Mouse (Mus musculus): ENCODE measurements around the gene Adgrg1. TPM values are rescaled to one million over a fixed set of nuclear protein-coding genes. Genes with fewer than 3 reads are reported as not detected.

Gene Adgrg1
- polyA plus RNA-seq, 1 experiment from 2014 or later, result 26.5 TPM

DNA sequence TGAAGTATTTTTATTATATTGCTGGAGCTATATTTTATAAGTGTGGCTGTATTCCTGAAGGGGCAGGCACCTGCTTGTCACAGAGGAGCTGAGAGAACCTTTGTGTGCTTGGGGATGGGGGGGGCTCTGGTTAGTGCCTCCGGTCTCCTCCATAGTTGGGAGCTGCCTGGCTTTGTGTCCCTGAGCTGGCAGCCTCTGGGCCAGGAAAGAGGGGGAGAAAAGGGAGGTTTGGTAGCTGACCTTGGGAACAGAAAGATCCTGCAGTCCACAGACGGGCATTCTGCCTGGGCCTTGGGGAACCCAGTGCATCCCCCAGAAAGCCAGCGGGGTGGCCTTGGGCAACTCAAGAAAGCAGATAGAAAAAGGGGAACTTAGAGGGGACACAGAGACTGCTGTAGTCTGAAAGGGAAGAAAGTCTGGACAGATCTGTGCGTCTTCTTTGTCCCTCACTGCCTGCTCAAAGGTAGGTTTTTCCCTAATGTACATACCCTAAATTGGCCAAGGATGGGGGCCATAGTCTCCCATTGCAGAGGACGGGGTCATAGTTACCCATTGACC is 20.9 kb downstream of the Adgrg1 start:
- H3K4me1 ChIP-seq (replicated peaks; ENCODE audit: control insufficient read depth, insufficient read depth, low read length), result peaks cover 15% of the 10 kb centered on the region; the same call in 1 of the 2 replicates
- H3K9ac ChIP-seq (ENCODE audit: low read length), result no peak overlapping the region
- no peaks in the 10 kb centered on the region for H3K36me3 ChIP-seq (ENCODE audit: control insufficient read depth, insufficient read depth, low read length)
- ATAC-seq (replicated peaks; ENCODE audit: low FRiP score, low TSS enrichment, low read depth), result no peak
- H3K9me3 ChIP-seq (ENCODE audit: control insufficient read depth, low read length), result no peaks in the 10 kb centered on the region
- no peaks in the 10 kb centered on the region for H3K27me3 ChIP-seq (replicated peaks; ENCODE audit: control insufficient read depth, insufficient read depth, low read length)
- H3K4me2 ChIP-seq (ENCODE audit: low read length), result no peak overlapping the region
- 75% methylated on average over 5 of the region's 5 CpGs for WGBS
- DNase-seq (ENCODE audit: low spot score), result no peak
- H3K4me3 ChIP-seq (ENCODE audit: low read depth, low read length), result no peak overlapping the region
- no peak overlapping the region for H3K27ac ChIP-seq (ENCODE audit: low read depth)

- DNase-seq (ENCODE audit: low spot score), result no peak
- Histone ChIP-seq H3K4me3 (ENCODE audit: low read depth, low read length) (no peak overlapping the region), H3K4me1 (replicated peaks; ENCODE audit: control insufficient read depth, insufficient read depth, low read length) (peaks cover 19% of the 10 kb centered on the region), H3K9ac (ENCODE audit: low read length) (no peak overlapping the region), H3K4me2 (ENCODE audit: low read length) (no peak overlapping the region), H3K27ac (ENCODE audit: low read depth) (no peak overlapping the region), H3K27me3 (replicated peaks; ENCODE audit: control insufficient read depth, insufficient read depth, low read length) (no peaks in the 10 kb centered on the region), H3K36me3 (ENCODE audit: control insufficient read depth, insufficient read depth, low read length) (no peaks in the 10 kb centered on the region), H3K9me3 (ENCODE audit: control insufficient read depth, low read length) (no peaks in the 10 kb centered on the region)
- no peak for ATAC-seq (replicated peaks; ENCODE audit: low FRiP score, low TSS enrichment, low read depth)
- 82% methylated on average over 12 of the region's 12 CpGs for WGBS
Observed at GRCm38 (mm10) chr8:94996037-94996436, 21.5 kb downstream of the Adgrg1 start.

DNA sequence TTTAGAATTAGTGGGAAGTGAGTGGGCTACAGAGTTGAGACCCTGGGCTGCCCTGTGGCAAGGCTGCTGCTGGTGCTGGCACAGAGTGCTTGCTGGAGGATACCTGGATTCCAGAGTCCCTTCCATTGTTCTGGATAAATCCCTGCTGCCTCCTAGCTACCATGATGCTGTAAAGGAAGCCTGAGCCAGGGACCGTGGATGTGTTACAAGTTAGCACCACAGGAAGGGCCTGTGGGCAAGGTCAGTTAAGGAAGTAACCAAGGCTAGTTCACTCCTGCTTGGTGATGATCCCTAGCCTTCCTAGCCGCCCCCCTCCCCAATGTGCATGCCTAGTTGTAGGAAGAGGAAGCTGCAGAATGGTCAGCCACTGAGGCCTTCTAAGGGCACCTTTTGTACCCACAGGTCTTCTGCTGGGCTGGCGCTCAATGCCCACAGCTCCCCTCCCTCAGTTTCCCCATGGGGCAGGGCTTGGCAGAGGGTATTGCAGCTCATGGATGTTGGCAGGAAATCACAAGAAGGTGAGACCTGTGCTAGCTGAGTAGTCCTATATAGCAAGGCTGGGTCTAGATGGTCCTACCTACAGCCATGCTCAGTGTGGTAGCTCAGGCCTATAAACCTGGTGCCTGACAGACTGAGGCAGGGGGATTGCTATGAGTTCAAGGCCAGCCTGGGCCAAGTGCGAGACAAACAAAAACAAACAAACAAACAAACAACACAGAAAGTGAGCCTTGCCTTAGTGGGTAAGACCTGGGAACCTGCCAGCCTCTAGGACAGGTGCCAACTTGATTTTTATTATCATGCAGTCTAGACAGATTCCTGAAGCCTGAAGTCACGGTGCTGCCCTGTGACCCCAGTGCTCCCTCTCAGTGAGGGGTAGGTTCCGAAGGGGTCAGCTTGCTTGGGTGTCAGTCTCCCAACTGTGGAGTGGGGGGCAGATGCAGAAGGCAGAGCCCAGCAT is 22.6 kb downstream of the Adgrg1 start:
- no peak overlapping the region for H3K27ac ChIP-seq (ENCODE audit: low read depth)
- peaks cover 24% of the 10 kb centered on the region for H3K4me1 ChIP-seq (replicated peaks; ENCODE audit: control insufficient read depth, insufficient read depth, low read length)
- H3K36me3 ChIP-seq (ENCODE audit: control insufficient read depth, insufficient read depth, low read length), result no peaks in the 10 kb centered on the region
- 65% methylated on average over 6 of the region's 6 CpGs for WGBS
- H3K9me3 ChIP-seq (ENCODE audit: control insufficient read depth, low read length), result no peaks in the 10 kb centered on the region
- no peaks in the 10 kb centered on the region for H3K27me3 ChIP-seq (replicated peaks; ENCODE audit: control insufficient read depth, insufficient read depth, low read length)
- H3K4me2 ChIP-seq (ENCODE audit: low read length), result no peak overlapping the region
- DNase-seq (ENCODE audit: low spot score) (no peak), ATAC-seq (replicated peaks; ENCODE audit: low FRiP score, low TSS enrichment, low read depth) (no peak)
- H3K9ac ChIP-seq (ENCODE audit: low read length), result no peak overlapping the region
- no peak overlapping the region for H3K4me3 ChIP-seq (ENCODE audit: low read depth, low read length)

DNA sequence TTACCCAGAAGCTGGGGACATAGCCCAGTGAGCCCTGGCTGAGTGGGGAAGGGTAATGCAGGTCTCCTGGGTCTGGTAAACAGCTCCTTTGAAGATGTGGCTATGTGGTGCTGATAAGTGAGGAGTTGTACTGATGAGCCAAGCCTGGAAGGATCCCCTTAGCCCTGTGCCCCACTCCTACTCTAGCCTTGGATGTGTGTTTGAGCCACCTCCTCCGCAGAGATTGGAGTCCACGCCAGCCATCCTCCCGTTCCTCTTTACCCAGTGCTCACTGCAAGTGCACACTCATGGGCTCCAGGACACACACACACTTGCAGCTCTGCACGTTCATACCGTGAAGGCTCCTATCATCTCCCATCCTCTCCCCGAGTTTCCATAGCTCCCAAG is 23.3 kb downstream of the Adgrg1 start:
- H3K36me3 ChIP-seq (ENCODE audit: control insufficient read depth, insufficient read depth, low read length), result no peaks in the 10 kb centered on the region
- no peaks in the 10 kb centered on the region for H3K27me3 ChIP-seq (replicated peaks; ENCODE audit: control insufficient read depth, insufficient read depth, low read length)
- WGBS, result 75% methylated on average over 6 of the region's 6 CpGs
- no peak overlapping the region for H3K27ac ChIP-seq (ENCODE audit: low read depth)
- DNase-seq (ENCODE audit: low spot score) (no peak), ATAC-seq (replicated peaks; ENCODE audit: low FRiP score, low TSS enrichment, low read depth) (no peak)
- H3K4me1 ChIP-seq (replicated peaks; ENCODE audit: control insufficient read depth, insufficient read depth, low read length), result peaks cover 24% of the 10 kb centered on the region
- H3K9ac ChIP-seq (ENCODE audit: low read length), result no peak overlapping the region
- H3K4me2 ChIP-seq (ENCODE audit: low read length), result no peak overlapping the region
- no peaks in the 10 kb centered on the region for H3K9me3 ChIP-seq (ENCODE audit: control insufficient read depth, low read length)
- H3K4me3 ChIP-seq (ENCODE audit: low read depth, low read length), result no peak overlapping the region

DNA sequence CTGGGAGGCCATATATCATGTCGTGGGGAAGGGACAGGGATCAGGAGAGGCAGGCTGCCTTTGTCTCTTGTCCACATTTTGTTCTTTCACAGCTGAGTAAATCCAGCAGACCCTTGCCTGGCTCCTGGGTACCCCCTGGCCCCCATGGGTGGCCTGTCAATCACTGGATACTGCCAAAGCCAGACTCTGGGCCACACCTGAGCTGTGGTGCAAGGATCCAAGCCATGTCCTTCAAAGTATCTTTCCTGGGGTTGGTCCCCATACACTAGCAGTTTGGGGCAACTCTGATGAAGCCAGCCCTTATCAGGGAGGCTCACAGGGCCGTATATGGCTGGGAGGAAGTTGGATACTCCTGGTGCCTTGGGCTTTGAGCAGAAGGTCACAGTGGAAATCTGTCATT is 23.9 kb downstream of the Adgrg1 start:
- no peak overlapping the region for H3K4me3 ChIP-seq (ENCODE audit: low read depth, low read length)
- H3K9me3 ChIP-seq (ENCODE audit: control insufficient read depth, low read length), result no peaks in the 10 kb centered on the region
- no peak overlapping the region for H3K27ac ChIP-seq (ENCODE audit: low read depth)
- H3K9ac ChIP-seq (ENCODE audit: low read length), result no peak overlapping the region
- DNase-seq (ENCODE audit: low spot score) (no peak), ATAC-seq (replicated peaks; ENCODE audit: low FRiP score, low TSS enrichment, low read depth) (no peak)
- H3K36me3 ChIP-seq (ENCODE audit: control insufficient read depth, insufficient read depth, low read length), result no peaks in the 10 kb centered on the region
- WGBS, result 35% methylated on average over 2 of the region's 2 CpGs
- H3K4me2 ChIP-seq (ENCODE audit: low read length), result no peak overlapping the region
- no peaks in the 10 kb centered on the region for H3K27me3 ChIP-seq (replicated peaks; ENCODE audit: control insufficient read depth, insufficient read depth, low read length)
- H3K4me1 ChIP-seq (replicated peaks; ENCODE audit: control insufficient read depth, insufficient read depth, low read length), result peaks cover 24% of the 10 kb centered on the region

- no peak for ATAC-seq (replicated peaks; ENCODE audit: low FRiP score, low TSS enrichment, low read depth)
- Histone ChIP-seq H3K4me3 (ENCODE audit: low read depth, low read length) (no peak overlapping the region), H3K9me3 (ENCODE audit: control insufficient read depth, low read length) (no peaks in the 10 kb centered on the region), H3K27me3 (replicated peaks; ENCODE audit: control insufficient read depth, insufficient read depth, low read length) (no peaks in the 10 kb centered on the region), H3K27ac (ENCODE audit: low read depth) (peak overlapping the region; percentile 22; the same call in 1 of the 2 replicates), H3K9ac (ENCODE audit: low read length) (no peak overlapping the region), H3K4me1 (replicated peaks; ENCODE audit: control insufficient read depth, insufficient read depth, low read length) (peaks cover 22% of the 10 kb centered on the region), H3K4me2 (ENCODE audit: low read length) (no peak overlapping the region), H3K36me3 (ENCODE audit: control insufficient read depth, insufficient read depth, low read length) (no peaks in the 10 kb centered on the region)
- no peak for DNase-seq (ENCODE audit: low spot score)
- 57% methylated on average over 6 of the region's 6 CpGs for whole genome bisulfite sequencing
Observed at GRCm38 (mm10) chr8:94999004-94999403, 24.5 kb downstream of the Adgrg1 start.

GRCm38 (mm10) chr8:94999956-95000355 is 25.4 kb downstream of the Adgrg1 start:
- WGBS, result 54% methylated on average over 6 of the region's 6 CpGs
- H3K4me2 ChIP-seq (ENCODE audit: low read length), result no peak overlapping the region; the same call in 1 of the 2 replicates
- H3K27ac ChIP-seq (ENCODE audit: low read depth), result peak overlapping the region; percentile 43; the same call in 1 of the 2 replicates

GRCm38 (mm10) chr8:95000684-95001083 is 26.1 kb downstream of the Adgrg1 start:
- ATAC-seq (replicated peaks; ENCODE audit: low FRiP score, low TSS enrichment, low read depth) (0 out of 2 replicates have a peak, but pooled peaks have one; percentile 18), DNase-seq (ENCODE audit: low spot score) (peak; percentile 67)
- no peak overlapping the region for H3K9ac ChIP-seq (ENCODE audit: low read length)
- WGBS, result 22% methylated on average over 5 of the region's 5 CpGs
- peak overlapping the region; percentile 43; the same call in 1 of the 2 replicates for H3K27ac ChIP-seq (ENCODE audit: low read depth)
- H3K4me1 ChIP-seq (replicated peaks; ENCODE audit: control insufficient read depth, insufficient read depth, low read length), result peaks cover 16% of the 10 kb centered on the region
- no peak overlapping the region for H3K4me2 ChIP-seq (ENCODE audit: low read length)
- no peaks in the 10 kb centered on the region for H3K27me3 ChIP-seq (replicated peaks; ENCODE audit: control insufficient read depth, insufficient read depth, low read length)
- H3K36me3 ChIP-seq (ENCODE audit: control insufficient read depth, insufficient read depth, low read length), result no peaks in the 10 kb centered on the region
- H3K4me3 ChIP-seq (ENCODE audit: low read depth, low read length), result no peak overlapping the region
- H3K9me3 ChIP-seq (ENCODE audit: control insufficient read depth, low read length), result no peaks in the 10 kb centered on the region

More at GRCm38 (mm10) chr8:94999956-95000355, 25.4 kb downstream of the Adgrg1 start:
- peaks cover 16% of the 10 kb centered on the region for H3K4me1 ChIP-seq (replicated peaks; ENCODE audit: control insufficient read depth, insufficient read depth, low read length)
- DNase-seq (ENCODE audit: low spot score), result no peak
- no peaks in the 10 kb centered on the region for H3K9me3 ChIP-seq (ENCODE audit: control insufficient read depth, low read length)
- H3K36me3 ChIP-seq (ENCODE audit: control insufficient read depth, insufficient read depth, low read length), result no peaks in the 10 kb centered on the region
- ATAC-seq (replicated peaks; ENCODE audit: low FRiP score, low TSS enrichment, low read depth), result no peak
- H3K27me3 ChIP-seq (replicated peaks; ENCODE audit: control insufficient read depth, insufficient read depth, low read length), result no peaks in the 10 kb centered on the region
- no peak overlapping the region for H3K4me3 ChIP-seq (ENCODE audit: low read depth, low read length)
- no peak overlapping the region for H3K9ac ChIP-seq (ENCODE audit: low read length)
